Mouse (Mus musculus) E14TG2a.4 (cell line): Measurements from ENCODE around the gene Nr4a3.

Experiments
- H3K27me3 ChIP-seq: 2 replicates; pipeline ENCODE4 v1.6.1; 2014; ENCODE audit warnings: low read length, control low read depth; ENCODE audit not compliant: insufficient read depth
- H3K36me3 ChIP-seq: 2 replicates; pipeline ENCODE4 v1.6.1; 2014; ENCODE audit warnings: low read length, control low read depth; ENCODE audit not compliant: insufficient read depth
- H3K4me1 ChIP-seq: replicated peaks from 2 replicates; pipeline ENCODE4 v1.6.1; 2014; ENCODE audit warnings: low read depth, low read length, control low read depth
- H3K4me3 ChIP-seq: replicated peaks from 2 replicates; pipeline ENCODE4 v1.5.1; 2014; ENCODE audit warnings: mild to moderate bottlenecking, low read length
- H3K9me3 ChIP-seq: 2 replicates; pipeline ENCODE4 v1.6.1; 2014; ENCODE audit warnings: low read length, control low read depth
- CTCF ChIP-seq: conservative IDR thresholded peaks from 2 replicates; pipeline ENCODE4 v1.5.1; 2014; ENCODE audit warnings: low read length
- NANOG ChIP-seq: IDR thresholded peaks from 2 replicates; pipeline ENCODE4 v1.6.1; 2014; ENCODE audit warnings: borderline replicate concordance, low read length, mixed read lengths
- POU5F1 ChIP-seq: IDR thresholded peaks from 2 replicates; pipeline ENCODE4 v1.6.1; 2014; ENCODE audit warnings: low read length, borderline replicate concordance

Gene Nr4a3

DNA sequence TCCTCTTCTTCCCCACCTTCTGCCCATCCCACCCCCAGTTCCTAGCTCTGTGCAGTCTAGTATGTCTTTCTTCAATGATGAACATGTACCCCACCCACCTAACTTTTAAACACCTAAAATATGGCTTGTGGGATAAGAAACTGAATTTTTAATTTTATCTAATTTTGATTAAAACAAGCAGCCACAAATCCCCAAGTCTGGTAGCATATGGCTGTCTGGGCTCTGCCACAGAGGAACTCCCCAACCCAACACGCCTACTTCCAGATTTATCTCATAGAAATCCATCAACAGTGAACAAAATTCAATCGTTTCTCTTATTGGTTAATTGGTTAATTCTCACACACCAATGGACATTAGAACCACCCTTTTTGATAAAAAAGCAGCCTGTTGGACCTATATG, 21.7 kb downstream of the Nr4a3 start:
- H3K9me3 ChIP-seq = peaks cover 10% of the 10 kb centered on the region; the same call in 1 of the 2 replicates
- H3K4me3 ChIP-seq = no peak overlapping the region
- H3K36me3 ChIP-seq = no peaks in the 10 kb centered on the region
- no peak for TF ChIP-seq POU5F1
- TF ChIP-seq NANOG = no peak
- no peak for TF ChIP-seq CTCF
- H3K27me3 ChIP-seq = peaks cover 8% of the 10 kb centered on the region; the same call in 1 of the 2 replicates
- H3K4me1 ChIP-seq = no peaks in the 10 kb centered on the region

- peaks cover 10% of the 10 kb centered on the region; the same call in 1 of the 2 replicates for H3K9me3 ChIP-seq
- H3K4me1 ChIP-seq = no peaks in the 10 kb centered on the region
- no peak overlapping the region for H3K4me3 ChIP-seq
- H3K27me3 ChIP-seq = peaks cover 3% of the 10 kb centered on the region; the same call in 1 of the 2 replicates
- H3K36me3 ChIP-seq = no peaks in the 10 kb centered on the region
- no peak for TF ChIP-seq POU5F1
- no peak for TF ChIP-seq CTCF
- no peak for TF ChIP-seq NANOG
Observed at GRCm38 (mm10) chr4:48069111-48069510, 24.2 kb downstream of the Nr4a3 start.

- TF ChIP-seq NANOG = no peak
- TF ChIP-seq CTCF = no peak
- TF ChIP-seq POU5F1 = no peak
Observed at GRCm38 (mm10) chr4:48072006-48072405, 27.1 kb downstream of the Nr4a3 start.

DNA sequence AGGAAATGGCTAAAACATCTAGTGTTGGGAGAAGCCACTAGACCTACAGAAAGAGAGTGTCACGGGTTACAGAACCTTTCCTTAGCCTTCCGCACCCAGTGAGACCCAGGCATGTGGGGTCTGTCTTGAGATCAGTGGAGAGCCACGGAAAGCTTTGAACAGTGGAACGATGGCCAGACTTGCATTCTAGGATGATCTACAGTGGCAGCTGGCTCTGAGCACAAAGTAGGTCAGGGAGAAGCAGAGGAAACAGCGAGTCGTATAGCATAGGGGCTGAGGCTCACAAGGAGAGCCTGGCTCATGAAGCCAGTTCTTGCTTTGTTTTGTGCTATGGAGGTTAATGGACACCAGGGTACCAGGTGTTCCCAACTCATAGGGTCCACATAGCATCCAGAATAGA, 28.4 kb downstream of the Nr4a3 start:
- H3K36me3 ChIP-seq = no peaks in the 10 kb centered on the region
- H3K9me3 ChIP-seq = peaks cover 10% of the 10 kb centered on the region; the same call in 1 of the 2 replicates
- no peak for TF ChIP-seq POU5F1
- no peak for TF ChIP-seq NANOG
- TF ChIP-seq CTCF = no peak
- no peaks in the 10 kb centered on the region for H3K27me3 ChIP-seq
- H3K4me3 ChIP-seq = no peak overlapping the region
- no peaks in the 10 kb centered on the region for H3K4me1 ChIP-seq

More at GRCm38 (mm10) chr4:48072006-48072405, 27.1 kb downstream of the Nr4a3 start:
- no peaks in the 10 kb centered on the region for H3K36me3 ChIP-seq
- H3K9me3 ChIP-seq = peaks cover 10% of the 10 kb centered on the region; the same call in 1 of the 2 replicates
- no peak overlapping the region for H3K4me3 ChIP-seq
- H3K27me3 ChIP-seq = no peaks in the 10 kb centered on the region
- H3K4me1 ChIP-seq = no peaks in the 10 kb centered on the region

DNA sequence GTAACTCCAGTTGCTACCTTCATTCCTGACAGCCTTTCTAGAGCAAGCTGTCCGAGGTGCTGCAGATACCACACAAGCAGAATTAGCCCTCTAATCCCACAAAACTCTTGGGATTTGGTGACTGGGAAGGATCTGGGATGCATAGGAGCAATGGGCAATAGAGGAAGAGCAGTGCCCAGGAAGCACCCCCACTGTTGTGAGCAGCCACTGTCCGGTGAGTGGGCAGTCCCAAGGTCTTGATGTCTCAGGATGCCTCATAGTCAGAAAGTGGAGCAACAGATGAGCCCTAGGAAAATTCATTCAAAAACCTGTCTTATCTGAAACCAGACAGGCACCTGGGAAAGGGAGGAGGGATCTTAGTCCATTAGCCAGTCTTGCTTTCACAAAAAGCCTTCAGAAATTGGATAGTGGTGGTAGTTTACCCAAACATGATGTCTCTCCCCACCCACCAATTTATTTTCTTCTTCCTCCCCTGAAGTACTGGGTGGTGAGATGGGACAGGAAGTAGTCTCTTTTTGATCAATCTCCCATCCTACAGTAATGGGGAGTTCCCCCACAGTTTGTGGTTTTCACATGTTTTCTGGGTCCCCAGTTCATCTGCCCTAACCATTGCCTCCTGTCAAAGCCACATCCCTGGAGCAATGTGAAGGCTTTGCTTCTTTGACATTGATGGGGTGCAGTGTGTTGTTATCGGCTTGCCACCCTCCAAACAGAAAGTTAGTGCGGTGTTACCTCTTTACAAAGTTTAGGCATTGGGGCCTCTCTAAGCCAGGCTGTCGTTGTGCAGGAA, 29.7 kb downstream of the Nr4a3 start:
- Histone ChIP-seq H3K4me3 (no peak overlapping the region), H3K9me3 (peaks cover 10% of the 10 kb centered on the region; the same call in 1 of the 2 replicates), H3K4me1 (no peaks in the 10 kb centered on the region), H3K36me3 (no peaks in the 10 kb centered on the region), H3K27me3 (no peaks in the 10 kb centered on the region)
- no peak for TF ChIP-seq CTCF
- no peak for TF ChIP-seq POU5F1
- TF ChIP-seq NANOG = no peak

DNA sequence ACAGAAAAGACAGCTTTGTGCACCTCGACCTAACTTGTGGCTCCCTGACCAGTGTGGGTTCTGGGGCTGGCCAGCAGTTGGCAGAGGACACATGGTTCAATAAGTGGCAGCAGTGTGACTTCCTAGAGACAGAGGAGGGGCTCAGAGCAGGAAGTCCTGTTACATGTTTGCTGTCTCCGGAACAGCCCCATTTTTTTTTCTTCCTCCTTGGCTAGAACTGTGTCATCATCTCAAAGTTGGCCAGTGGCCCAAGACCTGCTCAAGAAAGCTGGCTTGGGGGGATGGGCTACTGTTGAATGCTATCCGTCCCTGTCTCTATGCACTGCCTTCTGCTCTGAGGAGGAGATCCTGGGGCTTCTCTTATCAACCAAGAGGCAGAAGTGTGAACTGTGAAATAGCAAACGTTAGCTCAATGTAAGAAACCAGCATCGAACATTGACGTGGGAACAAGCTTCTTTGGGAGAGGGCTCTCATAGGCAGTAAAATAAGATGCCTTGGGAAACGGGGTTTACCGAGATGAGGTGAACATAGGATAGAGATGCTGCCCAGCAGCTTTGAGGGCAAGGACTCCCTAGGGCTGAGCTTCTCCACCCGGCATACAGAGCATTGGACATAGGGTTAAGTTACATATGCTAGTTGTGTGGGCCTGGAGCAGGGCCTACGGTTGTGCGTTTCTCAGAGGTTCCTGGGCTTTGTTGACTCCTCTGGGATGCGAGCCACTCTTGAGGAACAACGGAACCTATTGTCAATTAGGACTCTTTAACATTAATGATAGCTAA, 31.9 kb downstream of the Nr4a3 start:
- no peak for TF ChIP-seq NANOG
- TF ChIP-seq CTCF = no peak
- TF ChIP-seq POU5F1 = no peak
- Histone ChIP-seq H3K4me3 (no peak overlapping the region), H3K9me3 (no peaks in the 10 kb centered on the region), H3K36me3 (no peaks in the 10 kb centered on the region), H3K4me1 (no peaks in the 10 kb centered on the region), H3K27me3 (no peaks in the 10 kb centered on the region)

GRCm38 (mm10) chr4:48078213-48078612, 33.3 kb downstream of the Nr4a3 start:
- Histone ChIP-seq H3K4me1 (no peaks in the 10 kb centered on the region), H3K36me3 (no peaks in the 10 kb centered on the region), H3K4me3 (no peak overlapping the region), H3K27me3 (no peaks in the 10 kb centered on the region), H3K9me3 (no peaks in the 10 kb centered on the region)
- TF ChIP-seq CTCF (no peak), POU5F1 (no peak), NANOG (no peak)

- no peaks in the 10 kb centered on the region for H3K4me1 ChIP-seq
- no peaks in the 10 kb centered on the region for H3K27me3 ChIP-seq
- no peak overlapping the region for H3K4me3 ChIP-seq
- H3K9me3 ChIP-seq = no peaks in the 10 kb centered on the region
- TF ChIP-seq NANOG (no peak), POU5F1 (no peak), CTCF (no peak)
- no peaks in the 10 kb centered on the region for H3K36me3 ChIP-seq
Observed at GRCm38 (mm10) chr4:48079285-48080039, 34.5 kb downstream of the Nr4a3 start.
